Mouse (Mus musculus) gastrocnemius, postnatal 25 days (tissue): ENCODE data around the gene Ppp1r1a. TPM values are rescaled to one million over a fixed set of nuclear protein-coding genes. Genes with fewer than 3 reads are reported as not detected.

Source experiments
- DNase-seq: peaks from one replicate; pipeline ENCODE4 v3.0.0; 2022
- long read RNA-seq, 2 experiments: library from polyadenylated mRNA; stranded (forward); transcript quantifications; one replicate each; pipeline ENCODE4 v2.0.0; 2021
- total RNA-seq, 2 experiments: library from RNA; stranded (reverse); gene quantifications; 1 replicate in 1 of 2; 2 replicates in 1 of 2; pipeline ENCODE4 v1.2.3; 2021

The Ppp1r1a gene
- total RNA-seq, result 10 to 100 TPM; 85.7 to 90.4 TPM
- long read RNA-seq, experiment 1, transcript Ppp1r1a-201 (7 exons, 1,306 nt), result major isoform, 273 of 296 reads
- long read RNA-seq, experiment 1, partial matches to known transcripts, result 16 of 296 reads
- long read RNA-seq, experiment 1, other reads (novel, unspliced or antisense), result 5 of 296 reads
- long read RNA-seq, experiment 2, transcript Ppp1r1a-201 (7 exons, 1,306 nt), result major isoform, 217 of 238 reads
- long read RNA-seq, experiment 2, partial matches to known transcripts, result 10 of 238 reads
- long read RNA-seq, experiment 2, other reads (novel, unspliced or antisense), result 10 of 238 reads

DNA sequence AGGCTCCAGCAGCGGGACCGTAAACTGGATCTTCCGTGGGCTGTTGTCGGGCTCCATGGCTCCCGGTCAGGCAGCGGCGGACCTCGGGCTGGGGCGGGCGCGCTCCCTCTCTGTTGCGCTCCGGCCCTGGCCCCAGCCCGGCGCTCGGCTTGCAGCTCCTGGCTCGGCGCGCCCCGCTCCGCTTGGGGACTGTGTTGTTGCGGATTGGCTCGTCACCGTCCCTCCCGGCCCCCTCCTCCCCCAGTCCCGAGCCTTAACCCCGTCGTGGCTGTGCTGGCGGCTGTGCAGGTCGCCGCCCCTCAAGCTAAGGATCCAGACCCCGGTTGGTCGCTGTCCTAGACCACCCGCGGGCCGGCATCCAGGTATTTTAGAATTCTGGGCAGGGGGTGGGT is at the start of gene Ppp1r1a:
Ppp1r1a (minus strand) TSS at position 182 of the 392 bp plus-strand sequence.
- peak; percentile 58 for DNase-seq

DNA sequence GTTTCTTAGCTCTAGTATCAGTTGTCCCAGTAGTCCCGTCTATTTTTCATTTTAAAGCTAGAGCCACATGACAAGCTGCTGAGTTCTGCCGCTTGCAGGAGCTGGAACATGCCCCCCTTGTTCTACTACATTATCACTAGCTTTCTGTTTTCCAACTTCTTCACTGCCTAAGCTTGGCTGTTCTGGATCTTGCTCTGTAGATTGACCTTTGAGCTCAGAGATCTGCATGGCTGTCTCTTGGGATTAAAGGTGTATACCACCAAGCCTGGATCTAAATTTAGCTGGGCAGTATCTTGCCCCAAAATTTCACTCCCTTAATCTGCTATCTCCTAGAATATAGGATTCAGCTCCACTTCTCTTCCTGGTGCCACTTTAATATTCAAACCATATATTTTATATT is 48.1 kb upstream of the Ppp1r1a start:
- DNase-seq, result no peak

DNA sequence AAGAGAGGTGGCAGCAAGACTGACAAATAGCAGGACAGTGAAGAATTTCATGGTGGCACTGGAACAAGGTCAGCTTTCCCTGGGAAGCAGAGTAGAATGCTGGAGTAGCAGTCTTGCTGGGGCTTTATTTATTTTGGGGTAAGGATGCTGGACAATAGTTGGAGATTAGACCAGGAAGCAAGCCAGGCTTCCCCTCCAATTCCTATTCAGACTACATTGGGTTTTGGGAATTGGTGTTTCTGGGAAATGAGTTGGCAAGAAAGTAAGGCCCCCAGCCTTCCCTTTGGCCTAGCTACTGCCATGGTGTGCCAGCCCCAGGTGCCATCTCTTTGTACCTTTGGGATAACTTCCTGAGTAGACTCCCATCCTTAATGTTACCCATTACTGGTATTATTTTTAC is 27.2 kb upstream of the Ppp1r1a start, which contains the start of gene Glycam1:
Glycam1 (minus strand) TSS at position 101 of the 400 bp plus-strand sequence.
- DNase-seq, result no peak

DNA sequence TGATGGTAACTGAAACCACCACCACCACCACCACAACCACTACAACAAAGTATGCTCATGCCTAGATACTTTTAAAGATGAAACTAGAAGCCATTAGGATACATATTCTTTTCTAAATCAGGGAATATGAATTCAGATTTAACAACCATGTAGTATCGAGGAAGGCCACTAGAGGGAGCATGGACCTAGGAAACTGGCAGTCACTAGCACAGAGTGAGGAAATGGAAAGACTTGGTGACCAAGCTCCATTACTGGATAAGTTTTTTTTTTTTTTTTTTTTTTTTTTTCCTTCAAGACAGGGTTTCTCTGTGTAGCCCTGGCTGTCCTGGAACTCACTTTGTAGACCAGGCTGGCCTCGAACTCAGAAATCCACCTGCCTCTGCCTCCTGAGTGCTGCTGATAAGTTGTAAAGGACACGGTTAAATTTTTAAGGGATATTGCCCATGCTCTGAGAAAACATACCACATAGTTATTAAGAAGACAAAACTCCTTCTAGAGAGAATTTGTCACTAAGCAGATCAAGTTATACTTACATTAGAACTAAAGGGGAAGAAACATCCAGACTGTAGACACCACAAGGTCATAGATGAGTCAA is 14.4 kb upstream of the Ppp1r1a start:
- DNase-seq, result no peak

DNA sequence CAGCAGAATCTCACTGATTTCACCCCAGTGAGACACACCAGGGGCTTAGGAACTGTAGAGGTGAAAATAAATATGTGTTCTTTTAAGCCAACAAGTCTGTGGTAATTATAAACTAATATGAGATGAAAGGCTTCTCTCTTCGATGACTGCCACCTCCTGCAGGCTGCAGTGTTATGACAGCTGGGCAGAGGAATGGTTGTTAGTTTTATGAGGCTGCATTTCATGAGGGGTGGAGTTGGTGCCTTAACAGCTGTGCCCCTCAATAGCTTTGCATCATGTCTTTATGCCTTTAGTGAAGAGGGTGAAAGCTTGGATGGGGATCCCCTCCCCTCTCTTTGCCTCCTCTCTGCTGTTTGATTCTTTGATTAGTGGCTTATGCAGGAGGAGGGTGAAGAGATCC is 13.2 kb upstream of the Ppp1r1a start:
- no peak for DNase-seq

DNA sequence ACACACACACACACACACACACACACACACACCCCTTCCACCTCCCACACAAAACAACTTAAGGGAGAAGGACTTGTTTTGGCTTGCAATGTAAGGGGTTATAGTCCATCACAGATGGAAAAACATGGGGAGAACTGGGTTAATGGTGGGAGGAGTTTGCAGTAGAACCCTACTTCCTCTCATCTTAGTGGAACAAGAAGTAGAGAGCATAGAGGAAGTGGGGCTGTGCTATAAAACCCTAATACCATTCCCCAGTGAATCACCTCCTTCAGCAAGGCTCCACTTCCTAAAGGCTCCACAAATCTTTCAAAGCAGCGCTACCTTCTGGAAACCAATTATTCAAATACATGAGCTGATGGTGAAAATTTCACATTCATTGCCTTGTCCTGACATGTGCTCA is 11.7 kb upstream of the Ppp1r1a start:
- DNase-seq, result no peak

DNA sequence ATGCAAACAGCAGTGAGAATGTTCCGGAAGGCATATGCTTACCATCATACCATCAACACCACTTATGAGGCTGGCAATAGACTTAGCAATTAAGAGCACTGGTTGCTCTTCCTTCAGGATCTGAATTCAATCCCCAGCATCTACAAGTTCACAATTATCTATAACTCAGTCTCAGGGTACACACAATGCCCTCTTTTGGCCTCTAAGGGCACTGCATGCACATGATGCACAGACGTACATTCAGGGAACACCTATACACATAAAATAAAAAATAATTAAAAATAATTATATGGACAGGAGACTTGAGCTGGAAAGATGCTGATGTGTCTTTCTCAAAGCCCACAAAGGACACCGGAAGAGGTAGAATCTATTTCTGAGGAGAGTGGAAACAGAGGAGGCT is 10.2 kb upstream of the Ppp1r1a start:
- DNase-seq, result no peak

DNA sequence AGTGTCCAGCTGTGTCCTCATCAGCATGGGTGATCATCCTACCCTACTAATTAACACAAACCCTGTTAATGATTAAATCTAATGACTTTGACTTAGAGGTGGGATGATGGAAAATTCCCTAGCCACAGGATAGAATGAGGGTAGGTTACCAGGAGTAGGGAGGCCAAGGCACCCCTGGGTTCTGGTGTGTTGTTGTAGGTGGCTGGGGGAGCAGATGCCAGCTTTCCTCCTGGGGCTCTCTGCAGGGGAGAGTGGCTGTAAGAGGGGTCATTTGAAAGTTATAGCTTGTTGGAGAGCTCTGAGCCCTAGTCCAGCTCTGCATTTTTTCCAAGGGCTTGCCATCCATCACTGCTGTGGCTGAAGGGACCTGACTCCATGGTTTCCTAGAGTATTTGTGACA is 4.7 kb upstream of the Ppp1r1a start:
- no peak for DNase-seq

DNA sequence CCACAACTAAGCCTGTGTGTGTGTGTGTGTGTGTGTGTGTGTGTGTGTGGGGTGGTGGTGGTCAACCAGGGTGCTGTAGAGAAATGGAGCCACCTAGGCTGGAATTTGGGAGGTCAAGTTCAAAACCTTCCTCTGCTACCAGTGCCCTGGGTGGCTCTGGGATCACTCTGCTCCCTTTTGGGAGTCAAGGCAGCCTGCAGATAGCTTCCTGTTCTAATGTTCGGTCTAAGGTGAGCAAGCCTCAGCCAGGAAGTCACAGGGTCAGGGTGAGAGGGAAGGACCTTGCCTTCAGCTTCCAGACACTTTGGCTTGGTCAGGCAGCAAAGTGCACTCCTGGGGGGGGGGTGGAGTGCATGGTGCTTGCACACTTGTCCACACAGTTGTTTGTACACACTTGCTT is 2.8 kb upstream of the Ppp1r1a start:
- DNase-seq, result no peak

DNA sequence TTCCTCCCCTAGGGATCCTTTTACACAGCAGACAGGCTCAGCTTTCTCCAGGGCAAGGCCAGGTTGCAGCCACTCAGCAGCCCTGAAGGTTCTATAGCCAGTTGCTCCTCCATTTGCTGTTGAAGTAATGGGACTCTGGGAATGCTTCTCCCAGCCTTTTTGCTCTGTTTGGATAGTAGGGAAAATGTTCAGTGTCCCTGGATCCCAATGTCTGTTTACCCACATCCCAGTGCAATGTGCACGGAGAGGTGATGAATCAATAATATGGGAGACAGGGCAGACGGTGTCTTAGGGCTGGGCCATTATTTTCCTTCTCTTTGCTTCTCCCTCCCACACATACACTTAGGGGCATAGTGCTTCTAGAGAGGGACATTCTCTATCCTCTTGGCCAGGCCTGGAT is 1.5 kb upstream of the Ppp1r1a start:
- no peak for DNase-seq

DNA sequence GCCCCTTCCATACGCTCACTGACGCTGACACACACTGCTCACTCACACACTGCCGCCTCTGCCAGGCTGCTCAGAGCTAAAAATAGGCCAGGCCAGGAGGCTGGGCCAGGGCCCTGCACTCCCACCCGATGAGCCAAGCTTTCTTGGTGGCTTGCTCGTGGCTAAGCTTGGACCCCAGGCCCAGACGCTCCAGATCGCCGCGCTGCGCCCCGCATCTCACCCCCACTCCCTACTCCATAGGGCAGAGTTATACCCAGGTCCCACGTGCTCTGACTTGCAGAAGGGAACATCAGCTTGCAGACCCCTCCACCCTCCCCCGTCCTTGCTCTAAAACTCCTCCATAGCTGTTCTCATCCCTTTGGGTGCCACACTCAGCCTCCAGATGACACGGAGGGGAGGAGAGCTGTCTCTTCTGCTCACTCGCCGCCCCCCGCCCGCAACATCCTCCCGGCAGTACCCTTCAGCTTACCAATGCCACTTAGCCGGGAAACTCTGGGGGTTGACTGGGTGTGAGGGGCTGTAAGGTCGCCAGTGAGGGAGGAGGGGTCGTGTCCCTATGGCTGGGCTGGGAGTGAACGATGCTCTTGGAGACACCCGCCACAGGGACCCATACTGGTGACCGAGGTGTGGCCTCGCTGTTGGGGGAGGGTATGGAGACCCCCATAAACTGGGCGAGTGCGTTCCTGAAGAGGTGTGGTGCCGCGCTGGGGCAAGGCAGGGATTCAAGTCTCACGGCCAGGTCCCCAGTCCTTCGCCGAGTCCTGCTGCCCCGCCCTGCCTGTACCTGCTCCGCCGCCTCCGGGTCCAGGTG is 587 bp downstream of the Ppp1r1a start:
- peak; percentile 42 for DNase-seq

DNA sequence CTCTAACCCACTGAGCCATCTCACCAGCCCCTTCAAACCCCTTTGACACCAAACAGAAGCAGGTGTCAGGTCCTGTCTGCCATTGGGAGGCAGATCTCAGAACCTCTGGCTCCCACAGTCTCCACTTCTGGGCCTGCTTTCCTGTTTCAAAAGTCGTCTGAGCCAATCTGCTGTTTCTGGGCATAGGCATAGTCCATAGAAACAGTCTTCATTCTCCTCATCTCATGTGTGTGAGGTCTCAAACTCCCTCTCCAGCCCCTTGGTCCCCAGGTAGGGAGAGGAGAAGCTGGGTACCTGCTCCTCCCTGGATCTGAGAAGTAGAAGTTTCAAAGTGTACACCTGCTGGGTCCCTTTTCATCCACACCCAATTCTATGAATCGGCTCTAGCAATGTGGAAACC is 1.3 kb downstream of the Ppp1r1a start:
- DNase-seq, result no peak

DNA sequence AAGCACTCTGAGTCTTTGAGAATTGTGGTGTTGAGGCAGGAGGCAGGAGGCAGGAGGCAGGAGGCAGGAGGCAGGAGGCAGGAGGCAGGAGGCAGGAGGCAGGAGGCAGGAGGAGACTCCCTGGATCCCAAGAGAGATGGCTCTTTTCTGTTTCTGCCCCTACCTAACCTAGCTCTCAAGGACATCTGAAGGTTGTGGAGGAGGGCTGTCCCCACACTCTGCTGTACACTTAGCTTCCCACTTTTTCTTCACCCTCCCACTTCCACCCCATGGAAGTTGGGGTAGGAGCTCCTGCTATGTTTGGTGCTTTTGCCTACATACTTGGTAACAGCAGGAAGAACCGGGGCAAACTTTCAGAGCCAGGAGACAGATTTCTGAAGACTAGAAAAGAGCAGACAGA is 2.0 kb downstream of the Ppp1r1a start:
- no peak for DNase-seq

DNA sequence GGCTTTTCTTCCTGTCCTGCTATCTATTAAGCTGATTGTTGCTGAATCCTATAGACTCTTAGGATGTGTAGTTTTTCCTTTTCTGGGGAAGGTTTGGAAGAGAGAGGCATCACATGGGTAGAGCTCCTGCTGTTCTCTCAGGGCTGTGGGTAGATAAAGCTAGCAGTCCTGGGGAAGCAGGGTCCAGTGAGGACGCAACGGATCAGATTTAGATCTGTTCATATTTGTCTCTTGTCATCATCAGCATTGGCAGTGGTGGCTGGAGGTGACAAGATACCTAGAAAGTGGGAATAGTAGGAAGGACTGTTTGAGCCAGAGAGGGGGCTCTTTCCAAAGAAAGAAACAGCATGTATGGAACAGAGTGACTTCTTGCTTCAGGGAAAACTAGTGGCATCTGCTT is 2.8 kb downstream of the Ppp1r1a start:
- no peak for DNase-seq

DNA sequence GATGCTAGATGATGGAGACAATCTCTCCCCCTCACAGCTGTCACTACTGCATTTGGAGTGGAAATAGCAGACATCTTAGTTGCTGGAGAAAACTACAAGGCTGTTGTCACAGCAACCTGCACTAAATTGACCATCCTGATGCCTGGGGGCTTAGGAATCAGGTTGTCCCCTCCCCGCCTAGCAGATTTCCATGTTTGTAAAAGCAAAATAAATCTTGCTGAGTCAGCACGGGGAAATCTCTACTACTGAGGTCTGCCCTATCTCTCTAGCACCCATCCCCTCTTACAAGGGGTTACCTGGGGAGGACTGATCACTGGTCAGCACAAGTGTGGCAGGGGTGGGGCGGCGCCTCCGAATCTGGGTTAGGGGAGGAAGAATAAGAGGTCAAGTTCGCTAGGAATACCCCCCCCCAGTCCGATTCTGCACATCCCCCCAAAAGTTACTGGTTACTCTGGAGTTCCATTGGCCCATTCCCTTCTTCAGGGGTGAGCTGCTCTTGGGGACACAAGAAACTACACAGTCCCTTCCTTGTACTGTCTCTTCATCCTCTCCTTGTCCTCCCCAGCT is 3.7 kb downstream of the Ppp1r1a start:
- DNase-seq, result no peak

DNA sequence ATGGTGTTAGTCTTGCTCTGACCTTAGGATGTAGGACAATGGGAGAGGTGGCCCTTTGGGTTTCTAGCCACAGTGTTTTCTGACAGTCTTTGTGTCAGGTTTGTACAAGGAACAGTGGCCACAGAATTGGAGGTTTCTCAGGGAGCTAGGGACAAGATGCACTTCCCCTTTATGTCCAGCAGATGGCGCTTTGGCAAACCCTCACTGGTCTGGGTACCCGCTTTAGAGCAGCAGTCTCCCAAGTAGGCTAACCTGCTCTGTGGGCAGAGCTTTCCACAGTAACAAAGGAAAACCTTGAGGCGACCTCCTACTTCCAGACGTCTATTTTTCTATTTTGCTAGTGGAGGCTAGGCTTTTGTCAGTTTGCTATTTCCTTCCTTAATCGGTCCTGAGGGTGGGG is 7.4 kb downstream of the Ppp1r1a start:
- DNase-seq, result peak; percentile 7

DNA sequence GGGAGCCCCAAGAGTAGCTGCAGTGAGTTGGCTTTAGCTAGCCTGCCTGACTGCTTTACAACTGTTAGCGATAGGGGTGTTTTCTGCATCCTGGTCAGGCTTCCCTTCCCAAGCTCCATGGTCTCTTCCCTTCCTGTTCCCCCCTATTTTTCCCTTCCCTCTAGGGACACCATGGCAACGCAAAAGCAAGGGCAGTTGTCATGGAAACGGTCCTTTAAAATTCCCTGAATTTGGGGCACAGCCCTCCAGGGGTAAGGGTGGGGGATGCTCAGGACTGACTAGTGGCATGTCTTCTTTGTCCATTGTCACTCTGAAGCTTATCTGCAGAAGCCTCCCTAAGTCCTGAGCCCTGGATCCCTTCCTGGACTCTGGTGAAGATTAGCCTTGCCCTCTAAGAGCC is 14.6 kb downstream of the Ppp1r1a start:
- no peak for DNase-seq

DNA sequence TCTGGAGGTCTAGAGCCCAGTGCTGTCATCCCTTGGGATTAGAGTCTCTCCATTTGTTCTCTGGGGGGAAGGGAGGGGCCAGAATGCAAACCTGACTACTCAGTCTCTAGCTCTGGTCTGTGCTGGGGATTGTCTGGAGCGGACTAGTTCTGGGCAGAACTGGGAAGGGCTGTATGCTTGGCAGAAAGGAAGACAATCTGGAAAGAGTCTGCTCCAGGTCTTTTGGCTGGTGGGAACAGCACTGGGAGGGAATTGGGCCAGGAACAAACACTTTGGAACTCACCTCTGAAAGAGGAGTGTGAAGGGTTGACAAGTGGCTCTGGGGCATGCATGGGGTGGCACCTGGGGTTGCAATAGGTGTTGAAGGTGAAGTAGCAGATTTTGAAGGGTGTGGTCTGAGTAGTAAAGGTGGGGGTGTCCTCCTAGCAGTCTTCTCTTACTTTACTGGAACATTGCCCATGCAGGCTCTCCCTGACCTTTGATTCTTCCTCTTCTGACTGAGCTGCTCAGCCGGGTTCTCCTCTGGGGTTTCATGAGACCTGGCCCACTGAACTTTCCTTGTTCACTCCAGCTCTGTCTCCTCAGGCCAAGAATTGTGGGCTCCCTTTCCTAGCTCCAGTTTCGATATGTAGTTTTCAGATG is 15.2 kb downstream of the Ppp1r1a start:
- DNase-seq, result peak; percentile 6

DNA sequence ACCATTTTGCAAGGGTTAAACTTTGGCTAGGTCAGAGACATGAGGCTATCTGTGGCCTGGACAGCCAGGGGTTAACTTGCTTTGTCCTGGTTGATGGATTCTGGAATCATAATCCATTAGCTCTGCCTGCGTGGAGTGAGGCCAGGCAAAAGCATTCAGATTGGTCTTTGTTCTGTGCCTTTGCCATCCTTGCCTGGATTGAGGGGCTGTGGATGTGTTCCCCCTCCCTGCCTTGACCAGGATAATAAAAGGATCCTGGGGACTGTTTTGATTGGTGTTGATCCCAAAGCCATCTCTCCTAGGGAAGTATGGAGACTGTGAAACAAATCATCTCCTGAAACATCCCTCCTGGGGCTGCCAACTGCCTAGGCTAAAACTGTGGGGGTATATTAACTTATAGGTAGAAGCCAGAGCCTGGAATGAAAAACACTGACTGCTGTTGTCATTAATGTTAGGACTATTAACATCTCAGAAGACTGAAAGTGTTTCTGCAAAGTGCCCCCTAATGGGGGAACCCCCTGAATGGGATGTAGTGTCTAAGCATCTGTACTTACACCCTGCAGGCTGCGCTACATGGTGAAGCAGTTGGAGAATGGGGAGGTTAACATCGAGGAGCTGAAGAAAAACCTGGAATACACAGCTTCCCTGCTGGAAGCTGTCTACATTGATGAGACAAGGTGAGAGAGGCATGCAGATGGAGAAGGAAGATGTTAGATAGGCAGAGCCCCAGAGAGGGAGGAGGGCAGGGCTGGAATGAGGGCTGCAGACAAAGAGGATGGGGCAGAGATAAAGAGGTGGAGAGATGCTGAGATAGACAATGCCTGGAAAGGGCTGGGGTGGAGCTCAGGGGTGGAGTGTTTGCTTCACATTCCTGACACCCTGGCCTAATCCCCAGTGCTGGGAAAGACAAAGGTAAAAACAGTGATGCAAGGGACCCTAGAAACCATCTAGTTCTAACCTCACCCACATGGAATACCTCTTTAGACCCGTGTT is 18.1 kb downstream of the Ppp1r1a start:
- no peak for DNase-seq

DNA sequence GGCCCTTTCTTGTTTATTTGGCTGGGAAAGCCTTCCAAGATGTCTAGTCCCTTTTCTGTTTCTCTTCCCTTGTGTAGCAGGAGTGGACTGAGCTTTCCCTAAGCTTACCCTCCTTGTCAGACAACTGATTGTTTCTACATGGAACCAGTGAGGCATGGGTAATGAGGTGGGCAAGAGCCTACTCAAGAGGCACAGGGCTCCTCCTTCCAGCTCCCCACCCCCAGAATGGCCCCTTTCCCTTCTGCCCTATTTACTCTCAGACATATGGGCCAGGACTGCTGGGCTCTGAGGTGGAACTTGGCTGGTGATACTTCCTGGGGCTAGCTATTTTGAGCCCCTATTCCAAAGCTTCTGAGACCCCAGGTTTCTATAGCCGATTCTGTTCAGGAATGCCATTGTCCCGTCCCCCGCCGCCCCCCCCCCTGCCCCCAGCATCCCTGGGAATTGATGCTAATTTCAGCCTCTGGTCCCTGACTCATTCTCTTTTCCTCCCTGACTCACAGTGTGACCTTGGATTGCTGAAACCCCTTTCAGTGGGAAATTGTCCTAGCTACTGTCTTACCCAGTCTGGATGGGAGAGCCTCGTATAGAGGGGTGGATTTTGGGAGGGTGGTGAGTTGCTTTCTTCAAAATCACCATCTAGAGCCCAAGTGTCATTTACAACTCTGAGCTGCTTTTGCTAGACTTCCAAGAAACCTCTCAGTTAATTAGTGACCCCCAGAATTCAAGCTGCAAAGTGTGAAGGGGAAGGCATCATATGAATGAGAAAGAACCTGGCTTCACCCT is 19.0 kb downstream of the Ppp1r1a start:
- no peak for DNase-seq
